Comparison of ENCODE assay signal across 15 mouse cellular contexts in the genomic region with DNA sequence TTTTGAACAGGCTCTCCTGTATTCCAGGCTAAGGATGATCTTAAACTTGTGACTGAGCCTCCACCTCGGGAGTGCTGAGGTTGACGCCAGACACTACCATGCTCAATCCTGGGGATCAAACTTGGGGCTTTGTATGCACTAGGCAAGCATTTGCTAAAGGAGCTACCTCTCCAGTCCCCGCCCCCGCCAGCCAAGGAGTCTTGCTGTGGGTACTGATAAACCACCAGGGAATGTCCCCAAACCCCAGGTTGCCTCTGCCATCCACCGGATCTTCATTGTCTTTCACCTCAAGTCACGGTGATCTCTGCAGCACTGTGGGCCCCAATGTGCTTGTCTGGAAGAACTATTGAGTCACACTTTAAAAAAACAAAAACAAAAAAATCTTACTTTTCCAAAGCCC.
"Had no signal": no experiment of that assay in that cellular context is flagged by ENCODE, and none has a peak within 500 bp of the region (broad histone marks: within the 10 kb centered on the region; RNA-seq: fewer than 3 reads in every experiment).

No protein-coding gene starts in this region.

- H3K9me3 ChIP-seq: liver, embryonic 12.5 days; lung, embryonic 15.5 days; midbrain, embryonic 13.5 days had no signal

- H3K27me3 ChIP-seq: lung, embryonic 15.5 days; midbrain, embryonic 13.5 days had no signal

- ATAC-seq: intestine, postnatal 0 days; liver, embryonic 12.5 days; midbrain, embryonic 13.5 days; midbrain, embryonic 16.5 days had no signal

- H3K36me3 ChIP-seq: liver, embryonic 12.5 days; lung, embryonic 15.5 days had no signal

- H3K9ac ChIP-seq: liver, embryonic 12.5 days; lung, embryonic 15.5 days; midbrain, embryonic 13.5 days had no signal

- H3K4me3 ChIP-seq: layer of hippocampus, adult 2 months; left cerebral cortex, adult 2 months; liver, embryonic 12.5 days; lung, embryonic 15.5 days; midbrain, embryonic 13.5 days had no signal

- H3K4me2 ChIP-seq: liver, embryonic 12.5 days; lung, embryonic 15.5 days; midbrain, embryonic 13.5 days had no signal

- DNase-seq: kidney, adult 2 months; kidney, postnatal 25 days; layer of hippocampus, adult 9-11 months; lung, postnatal 10 days; lung, postnatal 36 days; thymus, adult 18-20 months; thymus, postnatal 36 days had no signal

- H3K27ac ChIP-seq: kidney, postnatal 0 days; layer of hippocampus, adult 2 months; left cerebral cortex, adult 2 months; liver, embryonic 12.5 days; lung, embryonic 15.5 days; midbrain, embryonic 13.5 days had no signal
